Mouse (Mus musculus) embryo, embryonic 10.5 days (tissue): ENCODE results near the gene Gm36028.

ENCODE experiments used
- DNase-seq: peaks from one replicate; pipeline ENCODE4 v3.0.0-alpha.2; 2015; ENCODE audit warnings: low spot score

Gm36028 gene

GRCm38 (mm10) chr16:37861029-37861428 is at the start of gene Gm36028:
Gene Gm36028, minus strand, starts transcription at chr16:37861146.
- no peak for DNase-seq

- no peak for DNase-seq
Measured at GRCm38 (mm10) chr16:37906456-37906855, 45.5 kb upstream of the Gm36028 start.

- no peak for DNase-seq
Measured at GRCm38 (mm10) chr16:37901318-37901717, 40.4 kb upstream of the Gm36028 start.

- peak; percentile 46 for DNase-seq
Measured at GRCm38 (mm10) chr16:37899357-37899756, 38.4 kb upstream of the Gm36028 start.

- DNase-seq: no peak
Measured at GRCm38 (mm10) chr16:37898790-37899189, 37.8 kb upstream of the Gm36028 start.

DNA sequence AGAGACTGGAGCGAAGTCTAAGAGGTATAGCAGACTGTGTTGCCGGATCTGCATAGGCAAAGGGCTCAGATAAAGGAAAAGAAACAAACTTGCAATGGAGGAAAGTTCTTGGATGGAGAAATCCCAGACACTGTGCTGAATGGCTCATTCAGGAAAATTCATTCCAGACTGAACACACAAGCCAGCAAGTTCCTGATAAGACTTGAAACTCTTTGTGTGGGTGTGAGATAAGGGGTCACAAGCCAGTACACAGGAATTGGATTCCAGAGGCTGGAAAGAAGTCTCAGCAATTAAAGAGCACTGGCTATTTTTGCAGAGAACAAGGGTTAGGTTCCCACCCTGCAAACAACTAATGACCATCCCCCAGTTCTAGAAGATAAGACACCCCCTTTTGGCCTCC is 33.0 kb upstream of the Gm36028 start:
- no peak for DNase-seq

- no peak for DNase-seq
Measured at GRCm38 (mm10) chr16:37893381-37893780, 32.4 kb upstream of the Gm36028 start.

DNA sequence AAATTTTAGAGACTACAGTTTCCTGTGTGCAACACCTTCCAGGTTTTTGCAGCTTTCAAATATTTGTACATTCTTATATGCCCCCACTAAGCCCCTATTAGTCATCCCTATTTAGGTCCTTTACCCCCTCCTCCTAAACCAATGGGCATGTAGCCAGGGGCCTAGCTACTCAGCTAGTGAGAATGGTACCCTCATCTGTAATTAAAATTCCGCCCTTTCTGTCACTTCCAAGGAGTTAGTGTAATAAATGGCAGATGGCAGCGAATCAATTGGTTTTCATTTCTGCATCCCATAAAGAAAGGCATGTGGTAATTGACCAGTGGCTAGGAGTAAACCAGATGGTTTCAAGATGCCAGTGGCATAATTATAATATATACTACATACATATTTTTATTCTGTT is 31.7 kb upstream of the Gm36028 start:
- DNase-seq: peak; percentile 35

DNA sequence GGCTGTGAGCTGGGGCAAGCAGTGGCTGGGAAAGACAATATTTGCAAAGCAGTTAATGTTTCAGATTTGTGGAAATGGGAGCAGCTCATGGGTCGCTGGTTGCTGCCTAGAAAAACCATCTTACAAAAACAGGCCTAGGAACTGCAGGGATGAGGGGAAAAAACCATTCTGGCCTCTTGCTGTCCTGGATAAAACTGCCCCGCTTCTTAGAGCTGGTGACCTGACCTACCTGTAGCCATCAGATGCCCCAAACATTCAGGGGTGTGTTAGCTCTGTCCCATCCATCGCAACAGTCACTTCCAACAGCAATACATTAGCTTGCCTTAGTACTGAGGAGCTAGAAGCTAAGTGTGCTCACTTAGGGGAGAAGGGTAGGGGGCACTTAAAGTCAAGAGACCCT is 28.0 kb upstream of the Gm36028 start:
- DNase-seq: no peak

- no peak for DNase-seq
Measured at GRCm38 (mm10) chr16:37881168-37881567, 20.2 kb upstream of the Gm36028 start.

GRCm38 (mm10) chr16:37879750-37880419 is 18.9 kb upstream of the Gm36028 start:
- no peak for DNase-seq

DNA sequence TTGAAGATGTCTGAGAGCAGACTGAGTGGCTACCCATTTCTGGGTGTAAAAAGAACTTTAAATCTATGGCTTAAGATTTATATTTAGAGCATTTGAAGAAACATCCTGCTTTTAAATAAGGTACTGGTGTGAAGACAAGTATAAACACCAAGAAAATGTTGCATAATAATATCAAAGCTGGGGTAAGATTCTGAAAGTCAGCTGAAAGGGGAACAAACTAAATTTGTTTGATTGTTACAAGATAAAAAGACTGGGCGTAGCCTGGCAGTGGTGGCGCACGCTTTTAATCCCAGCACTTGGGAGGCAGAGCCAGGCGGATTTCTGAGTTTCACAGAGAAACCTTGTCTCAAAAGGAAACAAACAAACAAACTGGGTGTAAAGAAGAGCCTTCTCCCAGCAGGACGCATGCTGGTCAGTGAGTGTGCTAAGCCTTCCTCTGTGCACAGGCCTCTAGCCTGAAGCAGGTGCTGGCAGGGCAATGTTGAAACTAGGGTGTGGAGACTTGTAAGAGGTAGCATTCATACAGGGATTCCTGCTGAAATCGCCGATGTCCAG is 18.1 kb upstream of the Gm36028 start:
- DNase-seq: no peak

- no peak for DNase-seq
Measured at GRCm38 (mm10) chr16:37877406-37877805, 16.5 kb upstream of the Gm36028 start.

DNA sequence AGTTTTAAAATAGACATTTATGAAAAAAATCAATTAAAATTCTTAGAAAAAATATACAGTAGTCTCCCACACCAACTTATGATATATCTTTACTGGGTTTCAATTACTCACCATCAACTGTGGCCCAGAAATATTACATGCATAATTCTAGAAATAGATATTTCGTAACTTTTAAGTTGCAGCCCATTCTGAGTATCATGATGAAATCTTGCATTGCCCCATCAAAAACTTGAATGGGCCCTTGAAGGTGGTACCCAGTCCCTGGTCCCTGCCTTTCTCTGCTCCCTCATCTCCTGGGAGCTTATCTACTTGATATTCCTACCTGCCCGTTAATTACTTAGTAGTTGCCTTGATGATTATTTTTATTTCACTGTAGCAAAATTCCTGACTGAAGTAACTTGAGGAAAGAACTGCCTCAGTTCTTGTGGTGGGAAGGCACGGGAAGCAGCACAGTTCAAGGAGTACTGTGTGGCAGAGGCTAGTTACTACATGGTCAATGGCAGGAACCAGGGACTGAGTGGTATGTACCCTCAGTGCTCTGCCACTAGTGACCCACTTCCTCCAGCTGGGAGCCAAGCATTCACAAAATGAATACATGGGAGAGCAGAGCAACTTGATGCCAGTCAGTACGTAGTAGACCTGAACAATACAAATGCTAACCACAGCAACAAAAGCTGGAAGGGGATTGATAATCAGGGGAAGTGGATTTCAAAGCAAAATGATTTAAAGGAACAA is 13.7 kb upstream of the Gm36028 start:
- no peak for DNase-seq

- no peak for DNase-seq
Measured at GRCm38 (mm10) chr16:37871112-37871715, 10.3 kb upstream of the Gm36028 start.

- no peak for DNase-seq
Measured at GRCm38 (mm10) chr16:37869470-37870231, 8.7 kb upstream of the Gm36028 start.

DNA sequence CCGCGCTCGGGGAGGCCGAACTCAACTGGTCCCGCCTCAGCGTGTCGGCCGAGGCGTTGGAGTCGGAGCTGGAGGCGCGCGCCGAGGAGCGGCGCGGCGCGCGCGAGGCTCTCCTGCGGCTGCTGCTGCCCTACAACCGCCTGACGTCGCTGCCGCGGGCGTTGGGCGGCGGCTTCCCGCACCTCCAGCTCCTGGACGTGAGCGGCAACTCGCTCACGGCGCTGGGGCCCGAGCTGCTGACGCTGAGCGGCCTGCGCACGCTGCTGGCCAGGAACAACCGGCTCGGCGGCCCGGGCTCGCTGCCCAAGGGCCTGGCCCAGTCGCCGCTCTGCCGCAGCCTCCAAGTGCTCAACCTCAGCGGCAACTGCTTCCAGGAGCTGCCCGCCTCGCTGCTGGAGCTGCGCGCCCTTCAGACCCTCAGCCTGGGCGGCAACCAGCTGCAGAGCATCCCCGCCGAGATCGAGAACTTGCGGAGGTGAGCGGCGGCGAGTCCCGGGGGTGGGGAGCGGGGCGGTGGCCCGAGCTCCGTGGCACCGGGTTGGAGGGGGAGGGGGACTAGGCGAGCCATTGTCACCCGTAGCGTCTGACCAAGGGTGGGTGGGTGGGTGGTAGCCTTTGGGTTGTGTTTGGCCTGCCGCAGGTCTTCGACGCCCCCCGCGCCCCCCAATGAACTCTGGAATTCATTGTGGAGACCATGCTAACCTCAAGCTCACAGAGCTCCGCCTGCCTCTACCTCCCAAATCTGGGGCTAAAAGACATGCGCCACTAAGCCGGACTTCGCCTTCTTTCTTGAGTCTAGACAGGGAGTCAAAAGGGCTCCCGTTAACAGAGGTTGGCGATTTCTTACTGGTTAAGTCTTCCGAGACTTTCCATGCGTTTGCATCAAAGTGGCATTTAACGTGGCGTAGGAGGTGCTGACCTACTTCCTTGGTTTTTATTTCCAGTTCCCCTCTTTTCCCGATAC is 7.8 kb upstream of the Gm36028 start:
- peak; percentile 71 for DNase-seq

DNA sequence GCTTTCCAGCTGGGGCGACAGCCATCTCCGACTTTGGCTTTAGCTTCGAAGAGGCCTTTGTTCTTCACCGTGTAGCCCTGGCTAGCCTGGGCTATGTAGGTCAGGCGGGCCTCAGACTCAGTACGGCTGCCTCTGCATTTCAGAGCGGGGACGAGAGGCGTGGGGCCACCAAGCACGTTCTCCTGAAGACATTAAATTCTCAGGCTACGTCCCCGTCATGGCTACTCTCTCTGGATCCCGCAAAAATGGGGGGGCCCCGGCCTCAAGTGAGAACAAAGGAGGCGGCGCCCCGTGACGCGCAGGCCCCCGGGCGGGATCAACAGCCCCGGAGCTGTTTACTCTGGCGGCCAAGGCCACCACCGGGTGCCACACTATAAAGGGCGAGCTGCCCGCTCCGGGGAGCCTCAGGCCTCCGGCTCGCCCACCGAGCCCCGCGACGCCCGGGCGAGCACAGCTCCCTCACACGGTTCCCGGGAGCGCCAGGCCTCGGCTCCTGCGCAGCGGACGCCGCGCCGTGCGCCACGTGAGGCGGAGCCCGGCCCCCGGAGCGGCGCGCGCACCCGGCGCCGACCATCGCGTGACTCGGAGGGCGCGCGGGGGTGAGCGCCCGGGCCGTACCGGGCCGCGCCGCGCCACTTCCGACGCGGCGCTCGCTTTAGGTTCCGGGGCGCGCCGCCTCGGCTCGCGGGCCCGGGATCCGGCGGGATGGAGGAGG is 7.0 kb upstream of the Gm36028 start, which contains the start of gene Lrrc58:
TSS of gene Lrrc58 (plus strand) at position 599 of the 715 bp plus-strand sequence.
- peak; percentile 87 for DNase-seq

GRCm38 (mm10) chr16:37865841-37866240 is 4.9 kb upstream of the Gm36028 start:
- no peak for DNase-seq

DNA sequence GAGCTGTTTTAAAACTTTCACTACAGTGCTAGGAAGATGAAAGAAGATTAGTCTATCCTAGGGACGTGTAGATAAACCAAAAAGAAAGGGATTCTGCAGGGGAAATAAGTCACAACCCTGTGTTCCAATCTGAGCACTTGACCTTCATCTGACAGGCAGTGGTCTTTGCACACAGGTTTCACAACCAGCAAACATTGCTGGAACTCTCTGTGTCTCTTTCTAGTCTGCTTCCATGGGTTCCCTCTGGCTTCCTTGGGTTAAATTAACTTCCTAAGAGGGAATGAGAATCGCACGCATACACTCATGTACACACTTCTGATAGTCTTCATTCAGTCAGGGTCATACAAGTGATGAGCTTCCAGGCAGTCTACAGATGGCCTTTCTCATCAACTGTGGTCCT is 2.9 kb upstream of the Gm36028 start:
- DNase-seq: no peak
